Mouse (Mus musculus) cerebellum, adult 9-10 months (tissue): Measurements from ENCODE around the gene Uchl4.
"Not testable (repeated sequence)": the region's sequence is repeated elsewhere in the genome, so short reads cannot be mapped to it uniquely, and the experiment has no call there.

Experiments used
- DNase-seq: peaks from one replicate; pipeline ENCODE4 v3.0.0; 2022

Gene Uchl4

DNA sequence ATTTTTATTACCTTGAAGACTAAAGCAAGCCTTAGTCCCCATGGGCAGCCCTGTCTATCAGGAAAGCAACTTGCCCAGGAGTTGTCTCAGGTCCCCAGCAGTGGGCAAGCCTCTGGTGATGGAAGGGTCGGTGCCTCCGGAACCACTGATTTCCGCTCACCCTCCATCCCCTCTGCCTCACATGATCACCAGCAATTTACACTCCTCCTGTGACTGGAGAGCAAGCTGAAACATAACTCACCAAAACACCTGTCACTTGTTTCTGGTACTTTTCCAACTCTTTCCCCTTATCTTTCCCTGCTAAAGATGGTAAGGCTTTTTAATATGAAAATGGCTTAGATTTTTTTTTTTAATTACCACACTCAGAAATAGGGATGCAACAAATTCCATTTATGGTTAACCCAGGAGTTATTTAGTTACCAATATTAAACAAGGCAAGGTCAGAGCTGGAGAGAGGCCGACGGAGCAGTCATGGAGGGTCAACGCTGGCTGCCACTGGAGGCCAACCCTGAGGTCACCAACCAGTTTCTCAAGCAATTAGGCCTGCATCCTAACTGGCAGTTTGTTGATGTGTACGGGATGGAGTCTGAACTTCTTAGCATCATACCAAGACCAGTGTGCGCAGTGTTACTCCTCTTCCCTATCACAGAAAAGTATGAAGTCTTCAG lies at the start of gene Uchl4:
Gene Uchl4 (plus strand): TSS at position 434 of the 668 bp plus-strand sequence.
- DNase-seq, result no peak

GRCm38 (mm10) chr9:64193879-64194278 lies 41.1 kb upstream of the Uchl4 start:
- DNase-seq, result no peak

DNA sequence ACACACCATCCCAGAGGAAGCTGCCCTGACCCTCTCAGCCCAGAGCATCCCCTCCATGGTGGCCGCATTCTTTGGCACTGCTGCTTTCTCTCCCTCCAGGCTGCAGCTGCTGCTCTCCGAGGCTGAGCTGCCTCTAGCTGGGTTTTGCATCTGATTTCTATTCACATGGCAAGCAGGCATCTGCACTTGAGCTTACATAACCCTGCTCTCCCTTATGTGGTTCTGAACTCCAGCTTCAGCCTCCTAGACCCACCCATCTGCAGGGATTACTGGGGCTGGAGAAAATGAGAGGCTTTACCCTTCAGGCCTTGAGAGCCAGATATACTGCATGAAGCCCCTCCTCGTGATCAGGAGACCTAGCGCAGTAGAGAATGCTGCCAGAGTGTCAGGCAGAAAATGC lies 39.4 kb upstream of the Uchl4 start:
- no peak for DNase-seq

GRCm38 (mm10) chr9:64197524-64197923 lies 37.5 kb upstream of the Uchl4 start:
- DNase-seq, result no peak

DNA sequence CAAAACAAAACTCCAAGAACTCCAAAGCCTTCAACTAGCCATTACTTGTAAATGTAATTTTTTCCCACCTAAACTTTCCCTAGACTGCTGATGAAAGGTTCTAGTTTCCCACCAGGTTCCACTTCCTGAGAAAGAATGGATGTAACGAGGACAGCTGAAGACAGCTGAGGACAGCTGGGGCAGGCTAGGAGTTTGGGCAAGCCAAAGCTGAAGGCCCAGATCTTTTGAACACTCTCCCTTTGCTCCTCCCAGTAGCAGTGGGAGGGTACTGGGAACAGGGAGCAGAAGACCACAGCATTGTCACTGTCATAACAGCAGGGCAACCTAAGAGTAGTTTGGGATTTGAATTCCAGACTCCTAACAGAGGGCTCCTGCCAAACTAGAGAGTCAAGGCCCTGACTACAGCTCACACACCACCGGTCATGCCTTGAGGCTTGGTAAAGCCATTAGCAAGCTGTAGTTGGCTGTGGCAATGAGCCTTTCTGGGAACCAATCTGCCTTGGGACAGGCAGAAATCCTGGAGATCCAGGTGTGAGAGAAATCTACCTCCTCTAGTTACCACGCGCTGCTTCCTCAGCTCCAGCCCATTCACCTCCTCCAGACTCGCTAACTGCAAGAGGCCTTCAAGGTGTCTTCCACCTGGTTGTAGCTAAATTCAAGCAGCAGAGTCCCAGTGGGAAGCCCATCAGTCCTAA lies 36.8 kb upstream of the Uchl4 start:
- DNase-seq, result no peak

DNA sequence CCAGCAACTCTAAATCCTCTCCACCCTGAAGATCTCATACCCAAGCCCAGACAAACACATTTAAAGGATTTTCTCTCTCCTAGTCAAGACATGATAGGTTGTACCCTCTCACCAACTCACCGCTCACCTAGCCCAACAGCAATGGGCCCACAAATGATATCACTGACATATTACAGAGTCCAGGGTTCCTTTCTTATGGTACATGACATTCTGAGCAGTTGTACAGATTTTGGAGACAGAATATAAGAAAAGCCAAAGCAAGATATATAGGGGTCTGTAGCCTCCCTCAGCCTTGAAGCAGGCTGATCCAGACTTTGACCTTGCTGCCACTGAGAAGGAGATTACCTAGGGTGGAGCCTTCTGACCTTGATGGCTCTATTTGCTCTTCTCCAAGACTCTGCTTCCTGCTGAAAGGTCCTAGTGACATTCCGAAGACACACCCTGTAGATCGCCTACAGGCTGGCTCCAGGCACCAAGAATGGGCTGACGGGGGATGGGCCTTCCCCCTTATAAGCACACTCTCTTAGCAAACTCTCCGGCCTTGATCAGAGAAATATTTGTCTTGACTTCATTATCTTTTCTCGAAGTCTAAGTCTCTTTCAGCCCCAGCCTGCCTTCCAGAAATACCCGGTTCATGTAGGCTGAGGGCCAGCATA lies 36.1 kb upstream of the Uchl4 start:
- DNase-seq, result not testable (repeated sequence)

DNA sequence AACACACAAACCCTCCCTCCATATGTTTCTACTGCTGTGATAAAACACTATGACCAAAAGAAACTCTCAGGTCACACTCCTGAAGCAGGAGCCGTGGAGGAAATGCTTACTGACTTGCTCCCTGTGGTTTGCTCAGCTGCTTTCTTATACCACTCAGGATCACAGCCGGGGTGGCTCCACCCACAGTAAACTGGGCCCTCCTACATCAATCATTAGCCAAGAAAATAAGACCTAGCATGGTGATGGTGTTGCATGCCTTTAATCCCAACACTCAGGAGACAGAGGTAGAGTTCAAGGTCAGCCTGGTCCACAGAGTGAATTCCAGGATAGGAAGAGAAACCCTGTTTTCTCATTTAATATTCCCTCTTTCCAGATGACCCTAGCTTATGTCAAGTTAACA lies 35.1 kb upstream of the Uchl4 start:
- DNase-seq, result no peak

GRCm38 (mm10) chr9:64202331-64202730 lies 32.7 kb upstream of the Uchl4 start:
- DNase-seq, result no peak

GRCm38 (mm10) chr9:64202866-64203265 lies 32.1 kb upstream of the Uchl4 start:
- no peak for DNase-seq

DNA sequence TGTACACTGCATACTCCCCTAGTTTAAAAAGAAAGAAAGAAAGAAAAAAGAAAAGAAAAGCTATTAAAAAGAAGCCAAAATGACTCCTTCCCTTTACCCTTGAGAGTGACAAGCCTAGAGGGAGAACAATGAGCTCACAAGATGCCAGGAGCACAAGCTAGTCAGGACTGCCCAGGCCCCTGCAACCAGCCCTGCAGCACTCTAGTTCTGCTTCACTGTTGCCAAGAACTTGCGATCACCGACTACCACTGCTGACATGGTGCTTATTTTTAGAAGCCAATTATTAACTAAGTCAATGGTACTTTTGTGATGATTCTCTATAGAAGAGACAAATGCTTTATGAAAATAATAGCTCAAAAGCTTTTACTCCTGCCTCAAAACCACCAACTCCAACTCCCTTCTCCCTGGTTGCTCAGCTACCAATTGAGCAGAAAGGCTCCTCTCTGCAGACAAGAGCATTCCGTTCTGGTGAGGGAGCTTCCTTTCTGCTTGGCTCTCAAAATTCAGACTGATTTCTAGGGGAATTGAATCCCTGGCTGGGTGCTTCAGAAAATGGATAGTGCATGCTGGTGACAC lies 27.4 kb upstream of the Uchl4 start:
- no peak for DNase-seq

DNA sequence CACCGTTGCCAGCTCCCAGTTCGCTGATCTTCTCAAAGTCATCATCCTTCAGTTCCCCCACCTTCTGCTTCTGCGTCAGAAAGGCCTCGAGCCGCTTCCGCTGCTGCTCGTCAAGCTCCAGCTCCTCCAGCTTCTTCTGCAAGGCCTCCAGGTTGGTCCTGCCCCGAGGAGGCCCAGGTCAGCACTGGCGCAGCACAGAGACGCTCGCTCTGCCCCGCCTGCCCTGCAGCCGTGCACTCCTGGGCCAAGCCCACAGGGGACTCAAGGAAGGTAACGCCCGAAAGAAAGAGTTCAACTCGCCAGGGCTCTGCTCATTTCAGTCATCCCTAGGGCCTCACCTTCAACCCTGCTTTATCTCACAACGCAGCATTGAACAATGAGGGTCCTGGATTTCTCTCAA lies 20.5 kb upstream of the Uchl4 start:
- DNase-seq, result no peak

DNA sequence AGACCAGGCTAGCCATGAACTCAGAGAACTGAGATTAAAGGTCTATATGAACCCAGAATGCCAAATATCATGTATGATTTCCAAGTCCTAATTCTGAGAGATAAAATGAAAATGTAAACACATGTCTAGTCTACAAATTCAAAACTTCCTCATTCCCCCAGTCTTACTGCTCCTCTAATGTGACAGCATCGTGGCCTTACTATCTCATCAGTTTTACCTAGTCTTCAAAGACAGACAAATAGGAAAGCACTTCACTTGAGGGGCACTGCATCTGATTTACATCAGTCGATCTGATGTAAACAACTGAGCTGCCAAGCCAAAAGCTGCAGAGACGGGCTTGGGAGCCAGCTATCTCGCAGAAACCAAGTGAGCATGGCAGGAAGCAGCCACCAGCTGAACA lies 18.9 kb upstream of the Uchl4 start:
- DNase-seq, result no peak

GRCm38 (mm10) chr9:64216641-64217040 lies 18.4 kb upstream of the Uchl4 start:
- no peak for DNase-seq

DNA sequence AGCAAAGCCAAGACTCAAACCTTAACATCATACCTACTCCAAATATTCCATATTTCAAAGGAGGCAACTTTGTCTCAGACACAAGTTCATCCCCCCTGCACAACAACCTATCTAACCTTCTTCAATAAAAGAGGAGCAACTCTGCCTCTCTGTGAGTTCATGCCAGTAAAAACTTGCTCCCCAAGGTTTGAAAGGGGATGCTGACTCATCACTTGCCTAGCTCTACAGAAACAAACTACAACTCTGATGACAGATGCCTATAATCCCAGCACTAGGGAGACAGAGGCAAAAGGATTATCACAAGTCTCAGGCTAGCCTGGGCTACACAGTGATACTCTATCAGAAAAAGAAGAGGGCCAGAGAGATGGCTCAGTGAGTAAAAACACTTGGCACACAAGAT lies 17.1 kb upstream of the Uchl4 start:
- no peak for DNase-seq

GRCm38 (mm10) chr9:64219305-64219704 lies 15.7 kb upstream of the Uchl4 start:
- no peak for DNase-seq

GRCm38 (mm10) chr9:64219772-64220420 lies 15.1 kb upstream of the Uchl4 start:
- DNase-seq, result no peak

- DNase-seq, result no peak
Measured at GRCm38 (mm10) chr9:64220603-64221002, 14.4 kb upstream of the Uchl4 start.

GRCm38 (mm10) chr9:64221480-64221879 lies 13.5 kb upstream of the Uchl4 start:
- no peak for DNase-seq

- DNase-seq, result no peak
Measured at GRCm38 (mm10) chr9:64222098-64222497, 12.9 kb upstream of the Uchl4 start.

- no peak for DNase-seq
Measured at GRCm38 (mm10) chr9:64225805-64226204, 9.2 kb upstream of the Uchl4 start.

GRCm38 (mm10) chr9:64227736-64228135 lies 7.3 kb upstream of the Uchl4 start:
- no peak for DNase-seq

GRCm38 (mm10) chr9:64228972-64229371 lies 6.0 kb upstream of the Uchl4 start:
- DNase-seq, result no peak

DNA sequence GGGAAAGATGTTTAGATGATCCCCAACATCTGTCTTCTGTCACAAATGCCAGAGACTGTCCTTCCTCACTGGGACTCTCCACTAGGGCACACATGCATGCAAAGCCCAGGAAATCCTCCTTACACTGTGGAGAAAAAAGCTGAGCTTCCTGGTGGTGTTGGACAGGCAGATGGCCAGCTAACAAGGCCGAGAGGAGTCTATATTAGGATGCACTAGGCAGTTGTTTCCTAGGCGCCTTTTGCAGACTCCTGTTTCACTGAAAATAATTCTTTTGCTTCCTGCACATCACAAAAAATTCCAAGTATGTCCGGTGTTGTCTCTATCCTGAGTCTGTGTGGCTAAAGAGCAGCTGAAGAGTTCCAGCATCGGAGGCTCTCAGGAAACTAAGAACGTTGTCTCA lies 3.8 kb upstream of the Uchl4 start:
- no peak for DNase-seq
